Mouse (Mus musculus) heart, postnatal 0 days (tissue): ENCODE results near the gene Zfp853. TPM values are rescaled to one million over a fixed set of nuclear protein-coding genes. Genes with fewer than 3 reads are reported as not detected.

Experiments
- ATAC-seq: fragments of 200-750 bp; cut with Nextera tagmentation; 2 replicates; pipeline ENCODE4 v1.8.0; 2017; ENCODE audit warnings: low read depth, moderate number of reproducible peaks, moderate library complexity; ENCODE audit not compliant: insufficient read depth
- DNase-seq: peaks from one replicate; pipeline ENCODE4 v3.0.0-alpha.2; 2016; ENCODE audit warnings: low spot score
- H3K27ac ChIP-seq: fragments of 300-500 bp; sonication (generic); 2 replicates; pipeline ENCODE4 v1.5.1; 2014; ENCODE audit warnings: low read depth, mild to moderate bottlenecking
- H3K27me3 ChIP-seq: fragments of 300-500 bp; sonication (generic); 2 replicates; pipeline ENCODE4 v1.6.1; 2014; ENCODE audit warnings: low read length, mixed read lengths; ENCODE audit not compliant: control insufficient read depth, insufficient read depth
- H3K36me3 ChIP-seq: fragments of 300-500 bp; sonication (generic); replicated peaks from 2 replicates; pipeline ENCODE4 v1.6.1; 2014; ENCODE audit warnings: low read length, mixed read lengths; ENCODE audit not compliant: control insufficient read depth, insufficient read depth
- H3K4me1 ChIP-seq: fragments of 300-500 bp; sonication (generic); 2 replicates; pipeline ENCODE4 v1.6.1; 2014; ENCODE audit warnings: antibody characterized with exemption; ENCODE audit not compliant: control insufficient read depth, insufficient read depth
- H3K4me2 ChIP-seq: fragments of 300-500 bp; sonication (generic); 2 replicates; pipeline ENCODE4 v1.6.1; 2014; ENCODE audit warnings: low read depth, mild to moderate bottlenecking, low read length, moderate library complexity
- H3K4me3 ChIP-seq: fragments of 300-500 bp; sonication (generic); 2 replicates; pipeline ENCODE4 v1.5.1; 2014; ENCODE audit warnings: low read depth, low read length
- H3K9ac ChIP-seq: fragments of 300-500 bp; sonication (generic); replicated peaks from 2 replicates; pipeline ENCODE4 v1.6.1; 2014; ENCODE audit warnings: low read depth, low read length, mixed read lengths
- H3K9me3 ChIP-seq: fragments of 300-500 bp; sonication (generic); replicated peaks from 2 replicates; pipeline ENCODE4 v1.6.1; 2016; ENCODE audit warnings: low read length; ENCODE audit not compliant: control insufficient read depth
- CTCF ChIP-seq: IDR thresholded peaks from 2 replicates; pipeline ENCODE4 v1.5.1; 2016; ENCODE audit warnings: antibody characterized with exemption, control low read depth, low read depth
- EP300 ChIP-seq: IDR thresholded peaks from 2 replicates; pipeline ENCODE4 v1.6.1; 2016; ENCODE audit warnings: antibody characterized with exemption, low read depth
- WGBS: fragments of 180-500 bp; shearing (Covaris S2); extraction: QIAGEN DNeasy Blood & Tissue Kit; methylation state at CpG from one replicate; pipeline ENCODE4 v1.1.7; 2014; 5-methylcytosine and 5-hydroxymethylcytosine counted together
- polyA plus RNA-seq: library from polyadenylated mRNA; unstranded; fragments of >200 nt; fragmentation: Nextera tagmentation; extraction: Ambion mirVana; gene quantifications from 2 replicates; pipeline ENCODE4 v1.2.1, GENCODE M21; 2015
- total RNA-seq: library from RNA; depleted of rRNA; stranded (reverse); fragments of >200 nt; gene quantifications from 2 replicates; pipeline ENCODE4 v1.2.3, GENCODE M21; 2014; ENCODE audit warnings: low replicate concordance; rRNA removed

The Zfp853 gene
- total RNA-seq = 3.3 TPM in 1 of 2 replicates, not detected in the other
- polyA plus RNA-seq = 0.04 TPM in 1 of 2 replicates, not detected in the other

DNA sequence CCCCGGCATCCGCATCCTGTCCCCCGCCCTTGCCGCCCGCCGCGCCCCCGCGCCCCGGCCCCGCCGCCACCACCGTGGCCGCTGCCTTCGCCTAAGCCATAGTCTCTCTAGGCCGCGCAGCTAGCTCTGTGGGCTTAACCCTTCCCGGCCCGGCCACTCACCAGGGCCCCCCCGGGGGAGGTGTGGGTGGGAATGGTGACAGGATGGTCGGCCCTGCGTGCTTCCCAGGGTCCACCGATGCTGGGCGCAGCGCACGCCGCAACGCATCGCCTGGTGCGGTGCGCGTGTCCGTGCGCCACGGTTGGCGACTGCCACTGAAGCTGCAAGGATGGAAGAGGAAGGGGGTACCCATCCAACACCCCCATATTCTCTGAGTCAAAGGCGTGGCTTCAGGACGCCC is at the start of gene Zfp853:
Gene Zfp853 (minus strand): TSS at position 220 of the 400 bp plus-strand sequence.
- Histone ChIP-seq H3K4me2 (peak within 1 kb of the TSS; percentile 82), H3K36me3 (no peaks in the 10 kb centered on the region), H3K27me3 (peaks cover 60% of the 10 kb centered on the region), H3K27ac (no peak within 1 kb of the TSS), H3K9me3 (no peaks in the 10 kb centered on the region), H3K4me3 (peak within 1 kb of the TSS; percentile 50), H3K9ac (peak within 1 kb of the TSS; percentile 51), H3K4me1 (peaks cover 8% of the 10 kb centered on the region; the same call in 1 of the 2 replicates)
- DNase-seq (no peak), ATAC-seq (no peak)
- WGBS = 4% methylated on average over 25 of the region's 38 CpGs
- TF ChIP-seq CTCF (no peak), EP300 (no peak)

DNA sequence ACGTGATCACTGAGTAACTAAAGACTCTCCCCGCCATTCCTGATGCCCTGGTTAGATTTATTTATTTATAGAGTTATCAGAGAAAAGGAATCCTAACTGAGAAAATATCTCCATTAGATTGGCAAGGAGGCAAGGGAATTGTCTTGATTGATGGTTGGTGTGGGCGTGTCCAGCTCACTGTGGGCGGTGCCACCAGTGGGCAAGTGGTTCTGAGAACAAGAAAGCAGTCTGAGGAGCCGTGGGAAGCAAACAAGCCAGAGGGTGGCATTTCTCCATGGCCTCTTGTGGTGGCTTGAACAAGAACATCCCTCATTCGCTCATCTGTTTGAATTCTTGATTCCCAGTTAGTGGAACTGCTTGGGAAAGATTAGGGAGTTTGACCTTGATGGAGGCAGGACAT is 46.2 kb upstream of the Zfp853 start:
- Histone ChIP-seq H3K9me3 (no peaks in the 10 kb centered on the region), H3K4me2 (no peak overlapping the region), H3K27ac (no peak overlapping the region), H3K9ac (no peak overlapping the region), H3K36me3 (no peaks in the 10 kb centered on the region), H3K4me1 (no peaks in the 10 kb centered on the region), H3K27me3 (no peaks in the 10 kb centered on the region), H3K4me3 (no peak overlapping the region)
- DNase-seq (no peak), ATAC-seq (no peak)
- TF ChIP-seq EP300 (no peak), CTCF (no peak)
- 49% methylated on average over 6 of the region's 6 CpGs for WGBS

GRCm38 (mm10) chr5:143336559-143336958 is 43.1 kb upstream of the Zfp853 start:
- WGBS = 60% methylated on average over 6 of the region's 6 CpGs
- H3K27me3 ChIP-seq = no peaks in the 10 kb centered on the region
- H3K4me2 ChIP-seq = no peak overlapping the region
- no peaks in the 10 kb centered on the region for H3K9me3 ChIP-seq
- ATAC-seq (no peak), DNase-seq (no peak)
- no peak overlapping the region for H3K27ac ChIP-seq
- no peak overlapping the region for H3K4me3 ChIP-seq
- H3K9ac ChIP-seq = no peak overlapping the region
- no peaks in the 10 kb centered on the region for H3K4me1 ChIP-seq
- TF ChIP-seq CTCF (peak; percentile 17), EP300 (no peak)
- no peaks in the 10 kb centered on the region for H3K36me3 ChIP-seq

DNA sequence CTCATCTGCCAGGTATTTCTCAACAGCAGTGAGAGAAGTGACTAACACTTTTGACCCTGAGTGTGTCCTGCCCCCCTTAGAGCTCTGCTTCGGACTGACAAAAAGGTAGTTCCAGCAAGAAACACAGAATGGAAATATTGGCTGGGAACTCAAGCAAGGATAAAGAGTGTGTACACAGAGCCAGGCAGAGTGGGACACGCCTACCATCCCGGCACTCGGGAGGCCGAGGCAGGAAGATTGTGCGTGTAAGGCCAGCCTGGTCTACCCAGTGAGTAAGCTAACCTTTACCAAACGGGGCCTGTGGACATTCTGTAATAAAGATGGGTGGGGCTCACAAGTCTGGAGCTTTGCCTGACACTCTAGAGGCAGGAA is 41.7 kb upstream of the Zfp853 start:
- Histone ChIP-seq H3K36me3 (no peaks in the 10 kb centered on the region), H3K27ac (no peak overlapping the region), H3K4me3 (no peak overlapping the region), H3K9ac (no peak overlapping the region), H3K9me3 (no peaks in the 10 kb centered on the region), H3K4me2 (no peak overlapping the region), H3K4me1 (0 out of 2 replicates have a peak, but pooled peaks cover under 1% of the 10 kb centered on the region), H3K27me3 (no peaks in the 10 kb centered on the region)
- no peak for DNase-seq
- TF ChIP-seq EP300 = no peak
- no peak for ATAC-seq
- WGBS = 60% methylated on average over 7 of the region's 7 CpGs

DNA sequence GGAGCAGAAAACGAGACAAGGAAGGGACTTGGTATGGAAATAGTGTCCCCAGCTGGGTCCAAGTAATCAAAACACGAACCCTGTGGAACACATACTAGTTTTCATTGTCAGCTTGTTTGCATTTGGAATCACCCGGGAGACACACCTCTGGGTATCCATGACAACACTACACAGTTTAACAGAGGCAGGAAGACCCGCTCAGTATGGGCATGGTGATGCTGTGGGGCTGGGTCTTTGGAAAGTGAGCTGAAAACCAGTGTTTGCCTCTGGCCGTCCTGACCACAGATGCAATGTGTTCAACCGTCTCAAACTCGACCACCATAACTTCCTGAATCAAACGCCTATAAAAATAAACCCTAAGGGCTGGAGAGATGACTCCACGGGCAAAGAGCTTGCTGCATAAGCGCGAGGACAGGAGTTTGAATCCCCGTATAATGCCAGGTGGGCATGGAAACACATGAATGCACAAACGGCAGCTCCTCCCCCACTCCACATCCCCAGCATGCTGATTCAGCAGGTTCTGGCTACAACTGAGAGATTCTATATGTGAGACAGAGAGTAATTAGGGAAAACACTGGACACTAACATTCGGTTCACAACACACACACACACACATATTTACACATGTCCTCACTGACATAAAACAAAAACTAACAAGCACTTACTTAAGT is 41.1 kb upstream of the Zfp853 start:
- ATAC-seq = no peak
- WGBS = 63% methylated on average over 14 of the region's 14 CpGs
- no peak for DNase-seq
- TF ChIP-seq CTCF = no peak
- TF ChIP-seq EP300 = no peak
- Histone ChIP-seq H3K27ac (no peak overlapping the region), H3K4me2 (peak overlapping the region; percentile 36; the same call in 1 of the 2 replicates), H3K4me1 (peaks cover 5% of the 10 kb centered on the region), H3K4me3 (no peak overlapping the region), H3K9ac (no peak overlapping the region), H3K36me3 (no peaks in the 10 kb centered on the region), H3K9me3 (no peaks in the 10 kb centered on the region), H3K27me3 (no peaks in the 10 kb centered on the region)

GRCm38 (mm10) chr5:143333872-143334271 is 40.4 kb upstream of the Zfp853 start:
- ATAC-seq (peak; percentile 37; the same call in 1 of the 2 replicates), DNase-seq (peak; percentile 44)
- Histone ChIP-seq H3K9ac (no peak overlapping the region), H3K4me2 (peak overlapping the region; percentile 36; the same call in 1 of the 2 replicates), H3K27me3 (no peaks in the 10 kb centered on the region), H3K36me3 (no peaks in the 10 kb centered on the region), H3K27ac (no peak overlapping the region), H3K4me1 (peaks cover 7% of the 10 kb centered on the region), H3K4me3 (no peak overlapping the region), H3K9me3 (no peaks in the 10 kb centered on the region)
- TF ChIP-seq EP300 (no peak), CTCF (peak; percentile 82)
- 7% methylated on average over 5 of the region's 5 CpGs for WGBS
